Mouse (Mus musculus): ENCODE data around the gene Mcts1.

Mcts1 gene

GRCm38 (mm10) chrX:38654681-38655080 is 54.3 kb downstream of the Mcts1 start:
- DNase-seq (ENCODE audit: low read depth, low spot score) = peak; percentile 33

- DNase-seq (ENCODE audit: low read depth, low spot score) = no peak
These were observed 56.0 kb downstream of the Mcts1 start for GRCm38 (mm10) chrX:38656206-38656883.
